Mouse (Mus musculus) small intestine, adult 2 months (tissue): ENCODE data around the gene Btbd1.

Experiments used
- CTCF ChIP-seq: fragments of 200-500 bp; IDR thresholded peaks from 2 replicates; pipeline ENCODE4 v1.5.1; 2012; ENCODE audit warnings: low read depth, mild to moderate bottlenecking, control low read depth, inconsistent platforms, low read length, moderate library complexity, mixed read lengths; ENCODE audit not compliant: insufficient replicate concordance, insufficient read length; ENCODE audit errors: extremely low read depth
- POLR2A ChIP-seq: fragments of 200-500 bp; IDR thresholded peaks from 2 replicates; pipeline ENCODE4 v1.6.1; 2012; ENCODE audit warnings: low read depth, mild to moderate bottlenecking, control low read depth, inconsistent platforms, low read length, moderate library complexity

- TF ChIP-seq CTCF (no peak), POLR2A (no peak)
Measured at GRCm38 (mm10) chr7:81840661-81841181, 11.5 kb upstream of the Btbd1 start.
